Mouse (Mus musculus): ENCODE results near the gene Pgp. TPM values are rescaled to one million over a fixed set of nuclear protein-coding genes. Genes with fewer than 3 reads are reported as not detected.

Gene Pgp
- total and polyA plus RNA-seq, 3 experiments = 19.3 to 55.0 TPM; not detected in 1

DNA sequence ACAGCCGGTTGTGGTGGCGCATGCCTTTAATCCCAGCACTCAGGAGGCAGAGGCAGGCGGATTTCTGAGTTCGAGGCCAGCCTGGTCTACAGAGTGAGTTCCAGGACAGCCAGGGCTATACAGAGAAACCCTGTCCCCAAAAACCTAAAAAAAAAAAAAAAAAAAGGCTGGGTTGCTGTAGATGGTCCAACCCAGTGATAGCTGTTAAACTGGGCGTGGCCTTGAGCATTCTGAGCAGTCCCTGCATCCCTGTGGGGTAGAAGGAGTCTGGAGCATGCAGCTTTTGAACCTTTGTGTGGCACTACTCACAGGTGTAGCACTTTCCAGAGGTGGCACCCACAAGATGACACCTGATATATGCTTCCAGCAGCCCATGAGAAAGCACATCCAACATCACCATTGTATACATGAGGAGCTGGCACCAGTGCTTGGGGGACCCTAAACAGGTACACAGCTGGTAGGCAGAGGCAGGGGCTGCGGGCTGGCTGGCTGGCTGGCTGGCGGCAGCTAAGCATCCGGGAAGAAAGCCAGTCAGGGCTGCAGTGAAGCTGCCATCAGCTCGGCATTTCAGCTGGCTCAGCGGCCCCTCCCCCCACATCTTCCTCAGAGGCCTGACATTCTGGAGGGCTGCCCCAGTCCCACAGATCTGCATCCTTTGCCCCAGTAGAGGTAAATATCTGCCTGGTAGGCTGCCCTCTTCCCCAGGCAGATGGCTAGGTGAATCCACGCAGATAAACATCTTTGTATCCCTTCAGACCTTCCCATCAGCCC, 15.1 kb downstream of the Pgp start:
- Histone ChIP-seq H3K4me1 (ENCODE audit: control insufficient read depth in 1 of 2, insufficient read depth in 2 of 2, low read length in 2 of 2) (no peaks in the 10 kb centered on the region; a peak in 1 of 4 replicates), H3K79me2 (ENCODE audit: control insufficient read depth, insufficient read depth, low read length, poor library complexity) (no peaks in the 10 kb centered on the region), H3K9me3 (replicated peaks; ENCODE audit: insufficient read depth, low read length) (no peaks in the 10 kb centered on the region), H3K27me3 (ENCODE audit: control insufficient read depth in 1 of 2, insufficient read depth in 2 of 2, low read length in 2 of 2) (peaks cover 5 to 23% of the 10 kb centered on the region in 2 experiments), H3K27ac (ENCODE audit: control insufficient read depth, low read depth, low read length) (no peak overlapping the region), H3K9ac (ENCODE audit: control insufficient read depth, low read depth, low read length, poor library complexity, severe bottlenecking) (no peak overlapping the region), H3K4me3 (ENCODE audit: control insufficient read depth in 1 of 2, insufficient read depth in 1 of 2, low read depth in 2 of 2, low read length in 2 of 2) (no peak overlapping the region), H3K36me3 (ENCODE audit: control insufficient read depth in 1 of 2, insufficient read depth in 2 of 2, low read length in 2 of 2) (no peaks in the 10 kb centered on the region)
- no peak for TF ChIP-seq CHD2 (IDR thresholded peaks at IDR 0.05; ENCODE audit: low read length)
- TF ChIP-seq ZNF384 (IDR thresholded peaks at IDR 0.05; ENCODE audit: low read depth, low read length) = peak; percentile 51
- TF ChIP-seq ETS1 (IDR thresholded peaks at IDR 0.05; ENCODE audit: low read depth, low read length) = no peak
- no peak for TF ChIP-seq ELF1 (IDR thresholded peaks at IDR 0.05; ENCODE audit: low read depth, low read length)
- no peak for TF ChIP-seq SIN3A (IDR thresholded peaks at IDR 0.05; ENCODE audit: low read length)
- no peak for DNase-seq (ENCODE audit: low read depth, low spot score)

- TF ChIP-seq ZMIZ1 (IDR thresholded peaks at IDR 0.05; ENCODE audit: low read depth, low read length) (no peak), POLR2AphosphoS2 (IDR thresholded peaks at IDR 0.05; ENCODE audit: low read length) (no peak), GATA1 (IDR thresholded peaks at IDR 0.05; ENCODE audit: low read depth, low read length) (no peak), GABPA (IDR thresholded peaks at IDR 0.05; ENCODE audit: low read depth, low read length) (no peak), TCF12 (IDR thresholded peaks at IDR 0.05; ENCODE audit: low read depth, low read length) (no peak), CHD2 (IDR thresholded peaks at IDR 0.05; ENCODE audit: low read length) (no peak), MAZ (IDR thresholded peaks at IDR 0.05; ENCODE audit: low read depth, low read length) (no peak), ZKSCAN1 (IDR thresholded peaks at IDR 0.05; ENCODE audit: low read depth, low read length) (no peak), MYB (IDR thresholded peaks at IDR 0.05; ENCODE audit: low read depth, low read length) (no peak), ZC3H11A (IDR thresholded peaks at IDR 0.05; ENCODE audit: low read depth, low read length) (no peak), USF2 (IDR thresholded peaks at IDR 0.05; ENCODE audit: borderline replicate concordance in 1 of 2, insufficient read depth in 1 of 2, low read depth in 1 of 2, low read length in 2 of 2) (no peak), RAD21 (IDR thresholded peaks at IDR 0.05; ENCODE audit: low read depth, low read length) (no peak), MAFK (IDR thresholded peaks at IDR 0.05; ENCODE audit: borderline replicate concordance, low read depth, low read length) (no peak), MYC (IDR thresholded peaks at IDR 0.05; ENCODE audit: low read depth, low read length) (no peak), SMC3 (IDR thresholded peaks at IDR 0.05; ENCODE audit: low read depth, low read length) (no peak), TBP (IDR thresholded peaks at IDR 0.05; ENCODE audit: low read depth, low read length) (no peak), KAT2A (conservative IDR thresholded peaks at IDR 0.05; ENCODE audit: low read depth, low read length) (no peak), RCOR1 (IDR thresholded peaks at IDR 0.05; ENCODE audit: low read depth, low read length) (no peak)
- DNase-seq (ENCODE audit: low read depth, low spot score) = no peak
- H3K4me1 ChIP-seq (ENCODE audit: control insufficient read depth in 1 of 2, insufficient read depth in 2 of 2, low read length in 2 of 2) = no peaks in the 10 kb centered on the region
- H3K27ac ChIP-seq (ENCODE audit: control insufficient read depth, low read depth, low read length) = no peak within 1 kb of the TSS
- no peaks in the 10 kb centered on the region for H3K79me2 ChIP-seq (ENCODE audit: control insufficient read depth, insufficient read depth, low read length, poor library complexity)
- H3K4me3 ChIP-seq (ENCODE audit: control insufficient read depth in 1 of 2, insufficient read depth in 1 of 2, low read depth in 2 of 2, low read length in 2 of 2) = no peak within 1 kb of the TSS
- no peaks in the 10 kb centered on the region for H3K36me3 ChIP-seq (ENCODE audit: control insufficient read depth in 1 of 2, insufficient read depth in 2 of 2, low read length in 2 of 2)
- H3K9ac ChIP-seq (ENCODE audit: control insufficient read depth, low read depth, low read length, poor library complexity, severe bottlenecking) = no peak within 1 kb of the TSS
- no peaks in the 10 kb centered on the region for H3K9me3 ChIP-seq (replicated peaks; ENCODE audit: insufficient read depth, low read length)
- peaks cover 6 to 25% of the 10 kb centered on the region in 2 experiments for H3K27me3 ChIP-seq (ENCODE audit: control insufficient read depth in 1 of 2, insufficient read depth in 2 of 2, low read length in 2 of 2)
Observed at GRCm38 (mm10) chr17:24488186-24488661, 18.0 kb downstream of the Pgp start, which contains the start of gene Caskin1. Caskin1 (plus strand) TSS chr17:24488601.

Data from MEL (cell line).